Mouse (Mus musculus) lung, adult 2 months (tissue): ENCODE measurements around the gene Fignl2.

ENCODE experiments used
- CTCF ChIP-seq: fragments of 200-500 bp; IDR thresholded peaks from 2 replicates; pipeline ENCODE4 v1.5.1; 2011; ENCODE audit warnings: mild to moderate bottlenecking, low read length, control low read depth; ENCODE audit not compliant: insufficient read depth
- POLR2A ChIP-seq: fragments of 200-500 bp; IDR thresholded peaks from 2 replicates; pipeline ENCODE4 v1.6.1; 2011; ENCODE audit warnings: low read depth, mild to moderate bottlenecking, control low read depth, low read length, borderline replicate concordance; ENCODE audit errors: extremely low read depth

- TF ChIP-seq CTCF (no peak), POLR2A (no peak)
Observed at GRCm38 (mm10) chr15:101077813-101078730, at the start of gene Fignl2.
